Mouse (Mus musculus): Measurements from ENCODE around the gene Nhej1. TPM values are rescaled to one million over a fixed set of nuclear protein-coding genes. Genes with fewer than 3 reads are reported as not detected.

Nhej1 gene
- polyA plus RNA-seq, 1 experiment: 3.7 TPM

GRCm38 (mm10) chr1:75158990-75159389, 34.0 kb upstream of the Nhej1 start:
- TF ChIP-seq EP300 (IDR thresholded peaks at IDR 0.05; ENCODE audit: insufficient read depth, low read depth, low read length) (no peak), CTCF (IDR thresholded peaks at IDR 0.05; ENCODE audit: low read depth, low read length) (no peak)
- H3K27ac ChIP-seq (ENCODE audit: insufficient read depth, low read length): no peak overlapping the region
- no peaks in the 10 kb centered on the region for H3K9me3 ChIP-seq (replicated peaks; ENCODE audit: control insufficient read depth, insufficient read depth, low read length, poor library complexity, severe bottlenecking)
- H3K4me1 ChIP-seq (ENCODE audit: control insufficient read depth, insufficient read depth, low read length): no peaks in the 10 kb centered on the region
- H3K9ac ChIP-seq (ENCODE audit: low read depth, poor library complexity, severe bottlenecking): no peak overlapping the region
- no peak overlapping the region for H3K4me3 ChIP-seq (ENCODE audit: low read depth, low read length)
- H3K36me3 ChIP-seq (ENCODE audit: control insufficient read depth, insufficient read depth, low read length, poor library complexity, severe bottlenecking): no peaks in the 10 kb centered on the region
- H3K27me3 ChIP-seq (ENCODE audit: control insufficient read depth, insufficient read depth, low read length, poor library complexity, severe bottlenecking): no peaks in the 10 kb centered on the region

GRCm38 (mm10) chr1:75155837-75156236, 30.8 kb upstream of the Nhej1 start:
- H3K9me3 ChIP-seq (replicated peaks; ENCODE audit: control insufficient read depth, insufficient read depth, low read length, poor library complexity, severe bottlenecking): no peaks in the 10 kb centered on the region
- H3K36me3 ChIP-seq (ENCODE audit: control insufficient read depth, insufficient read depth, low read length, poor library complexity, severe bottlenecking): no peaks in the 10 kb centered on the region
- no peak overlapping the region for H3K4me3 ChIP-seq (ENCODE audit: low read depth, low read length)
- no peaks in the 10 kb centered on the region for H3K4me1 ChIP-seq (ENCODE audit: control insufficient read depth, insufficient read depth, low read length)
- H3K27ac ChIP-seq (ENCODE audit: insufficient read depth, low read length): no peak overlapping the region
- no peaks in the 10 kb centered on the region for H3K27me3 ChIP-seq (ENCODE audit: control insufficient read depth, insufficient read depth, low read length, poor library complexity, severe bottlenecking)
- TF ChIP-seq EP300 (IDR thresholded peaks at IDR 0.05; ENCODE audit: insufficient read depth, low read depth, low read length) (no peak), POLR2A (IDR thresholded peaks at IDR 0.05; ENCODE audit: insufficient read depth, low read length) (no peak), CTCF (IDR thresholded peaks at IDR 0.05; ENCODE audit: low read depth, low read length) (no peak)
- no peak overlapping the region for H3K9ac ChIP-seq (ENCODE audit: low read depth, poor library complexity, severe bottlenecking)

GRCm38 (mm10) chr1:75148727-75149126, 23.7 kb upstream of the Nhej1 start:
- Histone ChIP-seq H3K36me3 (ENCODE audit: control insufficient read depth, insufficient read depth, low read length, poor library complexity, severe bottlenecking) (0 out of 2 replicates have a peak, but pooled peaks cover 4% of the 10 kb centered on the region), H3K4me1 (ENCODE audit: control insufficient read depth, insufficient read depth, low read length) (no peaks in the 10 kb centered on the region), H3K27me3 (ENCODE audit: control insufficient read depth, insufficient read depth, low read length, poor library complexity, severe bottlenecking) (no peaks in the 10 kb centered on the region), H3K9me3 (replicated peaks; ENCODE audit: control insufficient read depth, insufficient read depth, low read length, poor library complexity, severe bottlenecking) (no peaks in the 10 kb centered on the region), H3K4me3 (ENCODE audit: low read depth, low read length) (no peak overlapping the region), H3K27ac (ENCODE audit: insufficient read depth, low read length) (no peak overlapping the region), H3K9ac (ENCODE audit: low read depth, poor library complexity, severe bottlenecking) (no peak overlapping the region)
- TF ChIP-seq EP300 (IDR thresholded peaks at IDR 0.05; ENCODE audit: insufficient read depth, low read depth, low read length) (no peak), CTCF (IDR thresholded peaks at IDR 0.05; ENCODE audit: low read depth, low read length) (no peak), POLR2A (IDR thresholded peaks at IDR 0.05; ENCODE audit: insufficient read depth, low read length) (no peak)

GRCm38 (mm10) chr1:75147411-75148135, 22.6 kb upstream of the Nhej1 start:
- Histone ChIP-seq H3K4me1 (ENCODE audit: control insufficient read depth, insufficient read depth, low read length) (no peaks in the 10 kb centered on the region), H3K9me3 (replicated peaks; ENCODE audit: control insufficient read depth, insufficient read depth, low read length, poor library complexity, severe bottlenecking) (no peaks in the 10 kb centered on the region), H3K27ac (ENCODE audit: insufficient read depth, low read length) (no peak overlapping the region), H3K4me3 (ENCODE audit: low read depth, low read length) (no peak overlapping the region), H3K36me3 (ENCODE audit: control insufficient read depth, insufficient read depth, low read length, poor library complexity, severe bottlenecking) (0 out of 2 replicates have a peak, but pooled peaks cover 4% of the 10 kb centered on the region), H3K9ac (ENCODE audit: low read depth, poor library complexity, severe bottlenecking) (no peak overlapping the region), H3K27me3 (ENCODE audit: control insufficient read depth, insufficient read depth, low read length, poor library complexity, severe bottlenecking) (no peaks in the 10 kb centered on the region)
- TF ChIP-seq CTCF (IDR thresholded peaks at IDR 0.05; ENCODE audit: low read depth, low read length): no peak
- TF ChIP-seq POLR2A (IDR thresholded peaks at IDR 0.05; ENCODE audit: insufficient read depth, low read length): no peak
- TF ChIP-seq EP300 (IDR thresholded peaks at IDR 0.05; ENCODE audit: insufficient read depth, low read depth, low read length): no peak

- no peaks in the 10 kb centered on the region for H3K4me1 ChIP-seq (ENCODE audit: control insufficient read depth, insufficient read depth, low read length)
- TF ChIP-seq EP300 (IDR thresholded peaks at IDR 0.05; ENCODE audit: insufficient read depth, low read depth, low read length) (no peak), CTCF (IDR thresholded peaks at IDR 0.05; ENCODE audit: low read depth, low read length) (no peak), POLR2A (IDR thresholded peaks at IDR 0.05; ENCODE audit: insufficient read depth, low read length) (no peak)
- H3K27ac ChIP-seq (ENCODE audit: insufficient read depth, low read length): no peak overlapping the region
- no peak overlapping the region for H3K9ac ChIP-seq (ENCODE audit: low read depth, poor library complexity, severe bottlenecking)
- no peaks in the 10 kb centered on the region for H3K27me3 ChIP-seq (ENCODE audit: control insufficient read depth, insufficient read depth, low read length, poor library complexity, severe bottlenecking)
- no peaks in the 10 kb centered on the region for H3K9me3 ChIP-seq (replicated peaks; ENCODE audit: control insufficient read depth, insufficient read depth, low read length, poor library complexity, severe bottlenecking)
- no peak overlapping the region for H3K4me3 ChIP-seq (ENCODE audit: low read depth, low read length)
- 0 out of 2 replicates have a peak, but pooled peaks cover 4% of the 10 kb centered on the region for H3K36me3 ChIP-seq (ENCODE audit: control insufficient read depth, insufficient read depth, low read length, poor library complexity, severe bottlenecking)
Measured at GRCm38 (mm10) chr1:75145589-75145988, 20.6 kb upstream of the Nhej1 start.
